Mouse (Mus musculus): ENCODE results near the gene Sncb. TPM values are rescaled to one million over a fixed set of nuclear protein-coding genes. Genes with fewer than 3 reads are reported as not detected.
"Not testable (repeated sequence)": the region's sequence is repeated elsewhere in the genome, so short reads cannot be mapped to it uniquely, and the experiment has no call there.

The Sncb gene
- 100 to 1,000 TPM; 925 to 932 TPM for total RNA-seq (2021)
- long read RNA-seq, experiment 1, transcript Sncb-201 (6 exons, 1,351 nt) = major isoform, 505 of 583 reads
- long read RNA-seq, experiment 1, transcript Sncb-204 (4 exons, 469 nt) = minor isoform, 7 of 583 reads
- long read RNA-seq, experiment 1, transcript Sncb-202 (6 exons, 722 nt) = minor isoform, 6 of 583 reads
- long read RNA-seq, experiment 1, partial matches to known transcripts = 21 of 583 reads
- long read RNA-seq, experiment 1, other reads (novel, unspliced or antisense) = 43 of 583 reads
- long read RNA-seq, experiment 2, transcript Sncb-201 (6 exons, 1,351 nt) = major isoform, 369 of 449 reads
- long read RNA-seq, experiment 2, partial matches to known transcripts = 40 of 449 reads
- long read RNA-seq, experiment 2, other reads (novel, unspliced or antisense) = 36 of 449 reads

DNA sequence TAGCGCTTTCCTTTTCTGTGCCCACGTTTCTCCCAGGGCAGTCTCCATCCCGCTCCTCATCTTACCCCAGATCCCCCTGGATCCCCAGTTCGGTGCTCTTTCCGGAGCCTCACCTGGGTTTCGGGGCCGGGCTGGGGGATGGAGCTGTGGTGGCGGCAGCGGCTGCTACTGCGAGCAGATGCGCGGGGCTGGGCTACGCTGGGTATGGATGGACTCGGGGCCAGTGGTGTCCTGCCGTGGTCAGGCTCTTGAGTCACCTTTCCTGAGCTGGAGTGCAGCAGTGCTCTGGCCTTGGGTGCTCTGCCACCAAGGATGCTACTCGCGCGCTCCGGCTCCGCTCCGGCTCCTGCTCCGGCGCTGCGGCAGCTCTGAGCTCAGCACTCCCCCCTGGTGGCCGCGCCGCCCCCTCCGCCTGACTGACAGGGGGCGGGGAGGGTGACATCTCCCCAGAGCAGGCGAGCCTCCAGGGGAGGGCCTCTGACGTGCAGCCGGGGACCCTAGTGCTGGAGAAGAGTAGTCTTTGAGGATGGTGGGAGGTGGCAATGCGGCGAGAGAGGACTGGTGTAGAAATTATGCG, at the start of gene Sncb:
TSS of gene Sncb (minus strand) at position 404 of the 577 bp plus-strand sequence.
- peak; percentile 88 for DNase-seq (ENCODE audit: low spot score in 2 of 2)

DNA sequence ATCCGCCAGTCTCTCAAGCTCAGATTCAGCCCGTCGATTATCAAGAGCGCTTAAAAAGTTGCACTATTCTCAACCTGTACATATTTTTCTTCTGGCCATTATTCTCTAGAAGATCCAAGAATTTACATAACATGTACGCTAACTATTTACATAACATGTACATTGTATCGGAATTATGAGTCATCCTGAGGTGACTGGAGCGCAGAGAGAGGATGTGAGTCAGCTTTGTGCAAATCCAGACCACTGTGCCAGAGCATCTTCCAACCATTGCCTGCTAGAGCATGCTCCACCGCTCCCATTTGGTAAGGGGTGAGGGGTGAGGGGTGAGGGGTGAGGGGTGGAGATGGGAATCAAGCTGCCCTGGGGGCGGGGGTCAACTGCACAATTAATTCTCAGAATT, 47.0 kb upstream of the Sncb start:
- DNase-seq (ENCODE audit: low spot score in 2 of 2) = no peak

DNA sequence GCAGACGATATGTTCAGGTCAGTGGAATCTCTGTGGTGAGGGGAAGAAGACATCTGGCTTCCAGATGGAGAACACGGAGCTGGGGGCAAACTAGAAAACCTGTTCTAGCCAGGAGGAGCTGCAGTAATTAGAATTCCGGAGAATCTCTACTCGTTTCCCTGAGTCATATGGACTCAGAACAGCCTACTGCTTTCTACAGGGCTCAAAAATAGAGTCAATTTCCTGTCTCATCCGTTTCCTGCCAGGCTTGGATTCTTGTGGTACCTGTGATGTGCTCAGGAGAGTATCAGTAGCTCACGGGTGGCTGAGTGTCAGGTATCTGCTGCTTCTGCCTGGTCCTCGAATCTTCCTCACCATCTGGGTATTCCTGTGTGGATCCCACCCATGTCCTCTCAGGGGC, 45.1 kb upstream of the Sncb start:
- no peak for DNase-seq (ENCODE audit: low spot score in 2 of 2)

DNA sequence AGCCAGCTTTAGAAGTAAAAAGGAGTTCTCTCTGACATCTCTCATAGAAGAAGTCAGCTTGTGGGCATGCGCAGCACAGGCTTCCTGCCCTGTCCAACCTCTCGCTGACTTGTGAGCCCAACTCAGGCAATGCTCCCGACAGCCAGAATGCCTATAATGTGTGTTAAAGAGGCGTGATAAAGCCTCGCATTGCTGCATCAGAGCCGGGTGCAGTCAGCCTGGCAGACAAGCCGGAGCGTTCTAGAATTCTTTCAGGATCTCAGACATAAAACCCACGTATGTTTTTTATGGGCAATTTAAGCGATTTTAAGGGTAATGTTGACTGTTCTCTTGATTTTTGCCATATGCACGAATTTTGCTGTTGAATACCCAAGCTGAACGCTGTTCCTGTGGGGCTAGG, 41.7 kb upstream of the Sncb start:
- DNase-seq (ENCODE audit: low spot score in 2 of 2) = no peak

DNA sequence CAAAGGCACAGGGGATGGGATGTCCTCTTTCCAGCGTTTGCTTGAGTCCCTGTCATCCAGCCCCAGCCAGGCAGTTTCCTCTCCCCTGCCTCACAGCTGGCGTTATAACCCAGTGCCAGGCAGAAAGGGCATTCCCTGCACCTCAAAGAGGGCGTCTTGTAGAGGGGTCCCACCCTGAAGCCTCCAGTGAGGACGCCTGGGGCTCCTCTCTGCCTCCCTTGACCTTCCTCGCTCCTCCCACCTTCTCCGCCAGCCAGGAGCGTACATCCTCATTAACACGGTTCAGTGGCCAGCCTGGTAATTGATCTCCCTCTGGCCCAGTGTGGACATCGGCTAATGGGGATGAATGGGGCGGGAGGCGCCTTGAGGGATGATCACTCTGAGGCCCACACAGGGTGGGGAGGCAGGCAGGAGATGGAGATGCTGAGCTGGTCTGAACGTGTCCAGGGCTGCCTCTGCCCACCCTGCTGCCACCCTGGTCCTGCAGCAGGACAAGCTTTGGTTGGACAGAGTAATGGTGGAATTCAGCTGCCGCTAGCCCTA, 40.1 kb upstream of the Sncb start:
- no peak for DNase-seq (ENCODE audit: low spot score in 2 of 2)

DNA sequence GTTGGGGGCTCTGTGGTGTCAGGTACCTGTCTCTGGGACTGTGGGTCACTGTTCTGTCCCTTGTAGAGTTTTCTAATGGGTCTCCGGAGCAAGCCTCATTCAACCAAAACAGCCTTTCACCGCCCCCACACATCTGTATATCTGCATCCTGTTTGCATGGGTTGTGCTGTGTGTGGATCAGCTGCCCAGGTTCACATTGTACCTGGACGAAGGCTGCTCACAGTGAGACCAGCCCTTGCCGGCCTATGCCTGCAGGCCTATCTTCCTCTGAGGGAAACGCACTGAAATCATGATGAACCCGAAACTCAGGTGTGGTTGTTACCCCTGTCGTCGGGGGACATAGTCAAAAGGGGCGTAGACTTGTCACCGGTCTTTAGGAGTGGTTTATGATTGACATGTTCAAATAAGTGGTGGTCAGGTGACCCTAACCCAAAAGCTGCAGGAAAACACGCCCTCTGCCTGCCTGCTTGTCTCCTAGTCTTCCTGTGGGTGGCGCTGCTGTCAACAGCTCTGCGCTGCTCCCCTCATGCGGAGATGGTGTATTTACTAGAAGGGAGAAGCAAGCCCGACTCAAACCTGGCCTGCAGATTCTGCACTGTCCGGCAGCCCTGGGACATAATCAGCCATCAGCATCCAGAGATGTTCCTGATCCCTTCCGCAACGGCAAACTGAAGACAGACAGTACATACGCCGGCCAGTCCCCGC, 38.9 kb upstream of the Sncb start:
- peak; percentile 52 to 64 for DNase-seq (ENCODE audit: low spot score in 2 of 2)

DNA sequence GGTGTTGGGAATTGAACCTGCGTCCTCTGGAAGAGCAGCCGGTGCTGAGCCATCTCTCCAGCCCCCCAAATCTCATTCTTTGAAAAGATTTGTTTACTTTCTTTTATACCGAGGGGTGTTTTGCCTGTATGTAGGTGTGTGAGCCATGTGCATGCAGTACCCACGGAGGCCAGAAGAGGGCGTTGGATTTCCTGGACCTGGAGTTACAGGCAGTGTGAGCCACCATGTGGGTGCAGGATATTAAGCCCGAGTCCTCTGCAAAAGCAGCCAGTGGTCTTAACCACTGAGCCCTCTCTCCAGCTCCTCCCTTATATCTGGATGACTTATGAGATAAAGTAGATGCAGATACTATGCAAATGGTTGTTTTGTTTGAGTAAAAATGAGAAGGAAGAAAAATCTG, 36.6 kb upstream of the Sncb start:
- no peak for DNase-seq (ENCODE audit: low spot score in 2 of 2)

DNA sequence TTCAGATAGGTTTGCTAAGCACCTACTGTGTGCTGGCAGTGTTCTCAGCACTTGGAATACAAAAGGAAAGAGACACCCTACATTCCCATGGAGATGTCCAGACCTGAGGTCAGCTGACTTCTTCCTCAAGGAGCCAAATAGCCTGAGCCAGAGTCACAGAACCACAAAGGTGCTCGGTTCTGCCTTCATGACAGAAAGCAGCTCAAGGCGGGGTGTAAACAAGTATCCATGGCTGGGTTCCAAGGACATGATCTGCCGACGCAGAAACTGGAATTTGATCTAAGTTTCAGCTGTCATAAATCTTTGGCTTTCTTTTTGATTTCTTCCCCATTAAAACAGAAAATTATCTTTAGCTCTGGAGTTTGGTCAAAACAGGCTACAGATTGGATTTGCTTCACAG, 33.8 kb upstream of the Sncb start:
- DNase-seq (ENCODE audit: low spot score in 2 of 2) = no peak

DNA sequence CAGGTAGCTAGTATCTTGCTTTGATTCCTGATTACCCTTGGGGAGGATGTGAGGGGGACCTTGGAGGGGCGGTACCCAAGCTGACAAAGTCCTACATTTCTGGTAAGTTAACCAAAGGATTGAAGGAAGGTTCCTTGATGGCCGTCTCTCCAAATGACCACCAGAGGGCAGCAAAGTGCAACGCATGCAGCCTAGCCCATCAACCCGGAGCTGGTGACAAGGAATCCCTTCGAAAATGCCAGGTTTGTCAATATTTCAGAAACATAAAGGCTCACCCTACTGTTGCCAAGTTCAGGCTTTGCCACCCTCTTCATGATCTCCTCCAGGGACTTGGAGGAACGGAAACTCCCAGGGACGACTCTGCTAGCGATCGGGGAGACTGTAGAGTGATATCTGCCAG, 33.3 kb upstream of the Sncb start:
- peak; percentile 87 to 88 for DNase-seq (ENCODE audit: low spot score in 2 of 2)

DNA sequence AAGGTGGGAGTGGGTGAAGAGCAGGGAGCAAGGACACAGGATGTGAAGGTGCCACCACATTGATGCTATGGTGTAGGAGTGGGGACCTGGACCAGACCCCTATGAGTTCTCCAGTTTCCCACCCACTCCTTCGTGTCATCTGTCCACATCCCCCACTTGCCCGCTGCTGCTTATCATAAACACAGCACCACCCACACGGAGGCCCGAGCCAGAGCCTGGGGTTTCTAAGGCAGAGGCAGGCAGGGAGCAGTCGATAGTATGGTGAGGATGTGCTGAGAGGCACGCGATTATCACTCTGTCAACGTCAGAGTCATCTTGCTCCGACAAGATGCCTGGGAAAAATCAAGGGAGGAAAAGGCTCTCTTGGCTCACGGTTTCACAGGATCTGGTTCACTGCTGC, 32.3 kb upstream of the Sncb start:
- DNase-seq (ENCODE audit: low spot score in 2 of 2) = peak; percentile 76 to 86

DNA sequence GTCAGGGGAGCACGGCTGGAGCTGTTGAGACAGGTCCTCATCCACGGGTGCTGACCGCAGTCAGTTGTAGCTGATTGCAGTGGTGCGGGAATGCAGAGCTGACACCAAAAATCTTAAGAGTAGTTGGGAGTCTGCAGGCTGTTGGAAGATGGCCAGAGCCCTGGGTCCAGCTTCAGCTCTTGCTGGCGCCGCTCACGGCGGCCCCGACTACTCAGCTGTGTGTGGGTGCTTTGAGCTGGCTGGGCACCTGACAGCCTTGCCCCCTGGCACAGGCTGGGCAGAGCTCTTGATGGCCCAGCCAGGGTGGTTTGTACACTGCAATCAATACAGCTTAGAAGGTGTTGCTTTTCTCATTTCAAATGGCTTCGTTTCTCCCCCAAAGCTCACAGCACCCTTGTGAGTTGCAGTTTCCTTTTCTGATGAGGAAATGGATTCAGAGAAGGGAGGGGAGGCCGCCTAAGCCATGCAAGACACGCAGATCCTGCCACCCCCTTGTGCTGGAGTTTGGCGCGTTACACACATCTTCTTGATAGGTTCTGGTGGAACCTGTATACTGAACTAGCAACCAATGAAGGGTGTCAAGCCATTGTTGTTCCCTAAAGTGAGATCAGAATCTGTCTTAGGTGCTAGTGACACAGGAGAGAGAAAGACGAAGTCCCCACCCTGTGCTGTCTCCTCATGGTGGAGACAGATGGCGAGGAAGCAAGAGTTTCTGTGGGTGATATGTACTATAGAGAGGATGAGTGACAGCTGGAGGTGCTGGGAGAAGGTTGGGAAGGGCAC, 31.7 kb upstream of the Sncb start:
- peak; percentile 53 to 68 for DNase-seq (ENCODE audit: low spot score in 2 of 2)

DNA sequence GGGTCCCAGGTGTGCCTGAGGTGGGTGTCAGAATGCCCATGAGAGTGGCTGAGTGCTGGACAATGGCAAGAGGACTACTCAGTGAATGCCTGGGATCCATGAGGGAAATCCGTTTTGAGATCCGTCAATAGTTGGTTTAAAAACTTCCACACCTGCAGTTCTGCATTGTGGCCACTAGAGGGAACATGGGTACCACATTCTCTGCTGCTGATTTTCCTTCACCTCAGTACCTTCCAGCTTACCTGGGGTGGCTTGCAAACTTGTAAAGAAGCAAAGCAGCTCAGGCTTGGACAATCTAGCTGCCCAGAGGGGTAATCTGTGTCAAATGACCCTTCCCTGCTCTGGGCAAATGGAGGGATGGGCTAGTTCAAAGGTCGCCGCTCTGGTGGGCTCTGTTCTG, 31.0 kb upstream of the Sncb start:
- peak in 1 of 2 experiments; percentile 38 for DNase-seq (ENCODE audit: low spot score in 2 of 2)

DNA sequence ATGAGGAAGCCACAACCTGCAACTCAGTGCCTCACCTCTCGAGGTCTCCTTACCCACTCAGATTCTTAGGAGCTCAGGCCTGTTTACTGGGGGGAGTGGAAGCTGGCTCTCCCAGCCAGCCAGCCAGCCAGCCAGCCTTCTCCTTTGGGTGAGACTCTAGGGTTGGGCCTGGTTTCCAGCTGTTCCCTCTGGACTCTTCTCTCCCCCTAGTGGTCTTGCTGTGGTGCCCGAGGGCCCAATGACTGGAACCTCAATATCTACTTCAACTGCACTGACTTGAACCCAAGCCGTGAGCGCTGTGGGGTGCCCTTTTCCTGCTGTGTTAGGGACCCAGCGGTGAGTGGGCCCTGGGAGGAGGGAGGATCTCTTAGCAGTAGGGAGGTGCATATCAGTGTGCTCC, 28.4 kb upstream of the Sncb start:
- no peak for DNase-seq (ENCODE audit: low spot score in 2 of 2)

DNA sequence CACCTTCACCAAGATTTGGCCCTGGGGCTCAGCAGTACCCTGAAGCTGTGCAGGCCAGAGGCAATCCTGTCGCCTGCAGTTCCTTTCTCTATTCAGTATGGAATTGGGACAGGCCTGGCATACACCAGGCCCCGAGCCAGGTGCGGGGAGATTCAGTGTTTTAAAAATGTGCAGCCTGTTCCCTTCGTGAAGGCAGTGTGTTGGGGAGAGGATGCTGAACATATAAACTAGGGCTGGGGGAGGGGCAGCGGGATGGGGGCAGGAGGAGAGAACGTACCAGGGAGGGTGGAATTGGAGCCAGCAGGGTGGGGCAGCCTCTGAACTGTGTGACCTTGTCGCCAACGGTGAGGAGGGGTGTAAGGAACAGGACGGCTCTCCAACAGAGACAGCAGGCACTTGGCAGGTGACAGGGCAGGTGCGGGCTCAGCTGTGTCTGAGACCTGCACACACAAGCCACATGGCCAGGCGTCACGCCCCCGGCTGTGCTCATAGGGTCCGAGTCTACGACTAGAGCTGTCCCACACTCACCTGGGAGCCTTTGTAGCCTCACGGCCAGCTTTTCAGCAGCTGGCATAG, 27.7 kb upstream of the Sncb start:
- DNase-seq (ENCODE audit: low spot score in 2 of 2) = peak; percentile 70 to 74

DNA sequence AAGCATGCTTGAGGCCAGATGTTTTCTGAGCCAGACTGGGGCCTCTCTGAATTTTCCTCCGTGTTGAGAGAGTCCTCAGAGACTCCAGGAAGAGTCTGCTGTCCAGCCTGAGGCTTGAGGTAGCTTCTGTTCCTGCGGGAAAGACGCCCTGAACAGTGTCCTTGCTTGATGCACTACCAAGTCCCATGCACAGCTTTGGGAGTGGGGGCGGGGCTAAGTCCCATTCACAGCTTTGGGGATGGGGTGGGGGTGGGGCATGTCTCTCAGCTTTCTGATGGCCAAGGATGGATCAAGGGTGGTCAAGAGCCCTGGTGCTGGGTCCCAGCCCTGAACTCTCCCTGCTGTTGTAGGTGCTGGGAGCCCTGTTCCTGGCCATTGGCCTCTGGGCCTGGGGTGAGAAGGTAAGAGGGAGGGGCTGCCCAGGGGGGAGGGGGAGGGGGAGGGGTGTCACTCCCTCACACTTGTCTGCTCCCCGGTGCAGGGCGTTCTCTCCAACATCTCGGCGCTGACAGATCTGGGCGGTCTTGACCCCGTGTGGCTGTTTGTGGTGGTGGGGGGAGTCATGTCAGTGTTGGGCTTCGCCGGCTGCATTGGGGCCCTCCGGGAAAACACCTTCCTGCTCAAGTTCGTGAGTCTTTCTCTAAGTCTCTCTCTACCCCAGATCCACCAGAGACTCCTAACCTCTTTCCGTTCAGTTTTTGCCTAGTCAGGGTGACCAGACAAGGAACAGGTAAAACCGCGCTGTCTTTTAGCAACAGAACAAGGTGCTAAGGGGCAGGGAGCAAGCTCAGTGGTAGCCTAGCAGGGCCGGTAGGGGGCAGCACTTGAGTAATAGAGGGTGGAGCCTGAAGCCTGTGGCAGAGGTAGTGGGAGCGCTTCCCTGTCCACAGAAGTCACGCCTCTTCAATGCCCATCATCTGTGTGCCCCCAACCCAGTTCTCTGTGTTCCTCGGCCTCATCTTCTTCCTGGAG, 26.1 kb upstream of the Sncb start:
- DNase-seq (ENCODE audit: low spot score in 2 of 2) = peak in 1 of 2 experiments; percentile 37

DNA sequence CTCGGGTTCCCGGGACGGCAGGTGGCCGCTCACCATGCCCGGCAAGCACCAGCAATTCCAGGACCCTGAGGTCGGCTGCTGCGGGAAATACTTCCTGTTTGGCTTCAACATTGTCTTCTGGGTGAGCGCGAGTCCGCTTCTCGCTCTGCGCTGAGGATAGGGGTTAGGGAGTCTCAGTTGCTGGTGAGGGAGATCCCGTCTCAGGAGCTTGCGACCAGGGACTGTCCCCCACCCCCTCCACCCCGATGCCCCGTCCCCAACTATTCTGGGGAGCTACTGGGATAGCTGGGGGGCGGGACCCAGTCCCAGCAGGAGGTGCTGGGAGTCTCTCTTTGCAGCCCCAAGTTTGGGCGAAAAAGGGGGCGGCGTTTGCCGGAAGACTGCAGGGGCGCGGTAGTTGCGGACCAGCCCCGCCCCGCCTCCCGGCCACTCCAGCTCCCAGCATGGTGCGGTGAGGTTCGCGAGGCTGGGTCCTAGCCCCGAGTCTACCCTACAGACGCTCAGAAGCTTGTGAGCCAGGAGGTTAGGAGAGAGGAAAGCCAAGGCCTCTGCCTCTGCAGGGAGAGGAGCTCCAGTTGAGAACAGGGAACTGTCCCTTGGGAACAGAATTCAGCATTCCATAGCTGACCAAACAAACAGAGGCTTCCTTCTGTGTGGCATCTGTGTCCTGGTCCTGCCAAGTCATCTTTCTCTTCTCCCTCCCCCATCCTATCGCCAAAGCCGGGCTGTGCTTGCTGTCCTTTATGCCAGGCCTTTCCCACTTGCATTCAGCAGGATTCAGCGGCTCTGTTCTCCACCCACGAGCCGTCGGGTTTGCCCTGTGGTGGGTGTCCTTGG, 23.4 kb upstream of the Sncb start:
- DNase-seq (ENCODE audit: low spot score in 2 of 2) = peak; percentile 59 to 76

DNA sequence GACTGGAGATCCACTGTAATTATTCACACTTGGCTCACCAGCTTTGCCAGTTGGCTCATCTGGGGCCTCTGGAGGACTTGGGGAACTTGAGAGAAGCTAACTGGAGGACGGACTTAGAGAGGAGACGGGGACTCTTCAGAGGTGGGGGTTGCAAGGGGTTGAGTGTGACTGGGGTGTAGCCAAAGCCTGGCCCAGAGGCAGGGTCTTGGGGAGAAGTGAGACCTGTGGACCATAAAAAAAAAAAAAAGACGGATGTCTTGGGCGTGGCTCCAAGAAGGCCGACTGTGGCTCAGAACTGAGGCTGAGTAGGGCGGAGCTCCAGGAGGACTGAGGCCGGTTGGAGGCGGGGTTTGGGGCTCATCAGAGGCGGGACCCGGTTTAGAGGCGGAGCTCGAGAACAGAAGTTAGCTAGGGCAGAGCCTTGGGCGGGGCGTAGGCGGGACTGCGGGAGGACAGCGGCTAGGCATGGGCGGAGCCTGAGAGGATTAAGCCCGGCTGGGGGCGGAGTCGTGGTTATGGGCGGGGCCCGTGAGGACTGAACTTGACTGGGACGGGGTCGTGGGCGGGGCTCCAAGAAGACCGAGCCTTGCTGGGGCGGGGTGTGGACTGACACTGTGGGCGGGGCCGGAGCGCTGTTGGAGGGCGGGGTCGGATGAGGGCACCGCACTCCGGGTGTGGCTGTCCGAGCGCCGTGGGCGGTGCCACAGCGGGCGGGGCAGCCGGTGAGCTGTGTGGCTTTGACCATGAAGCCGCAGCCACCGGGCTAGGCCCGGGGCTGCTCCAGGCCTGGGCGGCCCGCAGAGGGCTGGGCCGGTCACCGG, 22.6 kb upstream of the Sncb start, which contains the start of gene Tspan17:
TSS of gene Tspan17 (plus strand) at position 638 of the 821 bp plus-strand sequence.
- peak; percentile 96 to 97 for DNase-seq (ENCODE audit: low spot score in 2 of 2)

DNA sequence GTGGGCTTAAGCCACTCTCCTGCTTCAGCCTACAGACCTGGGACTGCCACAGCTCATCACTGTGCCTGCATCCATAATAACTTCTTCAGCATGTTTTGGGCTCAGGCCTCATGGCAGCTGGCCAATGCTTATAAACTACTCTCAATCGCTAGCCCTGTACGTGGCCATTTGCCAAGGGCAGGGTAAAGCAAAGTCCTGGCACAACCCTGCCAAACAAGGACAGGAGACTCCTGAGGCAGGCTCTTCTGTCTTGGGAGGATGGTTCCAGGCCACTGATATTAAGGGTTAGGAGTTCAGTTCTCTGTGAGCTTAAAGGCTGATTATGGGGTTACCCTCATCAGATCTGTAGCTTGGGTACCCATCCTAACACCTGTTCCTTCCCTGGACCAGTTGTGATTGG, 21.2 kb upstream of the Sncb start:
- DNase-seq (ENCODE audit: low spot score in 2 of 2) = not testable (repeated sequence)
